29 mouse cellular contexts compared by ENCODE assay signal in the genomic region with DNA sequence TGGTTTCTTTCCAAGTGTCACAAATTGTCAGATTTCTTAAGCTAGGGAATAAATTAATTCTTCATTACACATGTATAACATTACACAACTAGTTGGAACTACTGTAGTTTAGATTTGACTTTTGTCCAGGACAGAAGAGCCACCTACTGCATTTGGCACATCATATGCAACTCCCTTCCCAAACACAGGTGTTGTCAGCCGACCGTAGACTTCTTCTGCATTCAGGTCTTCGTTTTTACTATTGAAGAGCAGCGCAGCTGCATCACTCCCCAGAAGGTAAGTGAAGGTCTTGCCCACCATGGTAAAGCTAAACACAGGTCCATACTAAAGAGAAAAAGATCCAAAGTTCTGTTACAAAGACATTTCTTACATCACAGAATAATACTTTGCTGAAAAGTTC.
"Had no signal": no experiment of that assay in that cellular context is flagged by ENCODE, and none has a peak within 500 bp of the region (broad histone marks: within the 10 kb centered on the region; RNA-seq: fewer than 3 reads in every experiment).

No protein-coding gene starts in this region.

- DNase-seq: left cerebral cortex, postnatal 4 days; liver; liver, embryonic 13.5 days; liver, postnatal 0 days; lung, adult 18-20 months; lung, adult 2 months; lung, embryonic 14.5 days; lung, postnatal 10 days; lung, postnatal 14 days; lung, postnatal 36 days; lung, postnatal 4 days had no signal

- H3K27me3 ChIP-seq: limb, embryonic 12.5 days; limb, embryonic 13.5 days; limb, embryonic 15.5 days; liver, embryonic 12.5 days; liver, embryonic 13.5 days; liver, embryonic 15.5 days; lung, embryonic 15.5 days; megakaryocyte, embryonic 14.5 days; midbrain, embryonic 12.5 days; midbrain, embryonic 13.5 days; midbrain, embryonic 15.5 days had no signal

- H3K4me3 ChIP-seq: left cerebral cortex, adult 2 months; limb, embryonic 10.5 days; limb, embryonic 12.5 days; limb, embryonic 13.5 days; limb, embryonic 15.5 days; liver, embryonic 12.5 days; liver, embryonic 13.5 days; liver, embryonic 15.5 days; lung, embryonic 15.5 days; megakaryocyte, embryonic 14.5 days; midbrain, embryonic 12.5 days; midbrain, embryonic 13.5 days; midbrain, embryonic 15.5 days had no signal

- ATAC-seq: liver, embryonic 12.5 days; liver, postnatal 0 days; lung, postnatal 0 days; midbrain, embryonic 13.5 days; midbrain, embryonic 15.5 days; midbrain, embryonic 16.5 days had no signal

- H3K9me3 ChIP-seq: limb, embryonic 10.5 days; limb, embryonic 13.5 days; limb, embryonic 15.5 days; liver, embryonic 12.5 days; liver, embryonic 13.5 days; liver, embryonic 15.5 days; lung, embryonic 15.5 days; megakaryocyte, embryonic 14.5 days; midbrain, embryonic 12.5 days; midbrain, embryonic 13.5 days; midbrain, embryonic 15.5 days had no signal

- H3K4me2 ChIP-seq: limb, embryonic 12.5 days; limb, embryonic 13.5 days; limb, embryonic 15.5 days; liver, embryonic 11.5 days; liver, embryonic 12.5 days; liver, embryonic 13.5 days; liver, embryonic 15.5 days; lung, embryonic 14.5 days; lung, embryonic 15.5 days; midbrain, embryonic 12.5 days; midbrain, embryonic 15.5 days had no signal

- H3K9ac ChIP-seq: limb, embryonic 12.5 days; limb, embryonic 13.5 days; limb, embryonic 15.5 days; liver, embryonic 12.5 days; liver, embryonic 13.5 days; liver, embryonic 14.5 days; liver, embryonic 15.5 days; liver, postnatal 0 days; lung, embryonic 14.5 days; lung, embryonic 15.5 days; midbrain, embryonic 12.5 days; midbrain, embryonic 13.5 days; midbrain, embryonic 15.5 days had no signal

- H3K27ac ChIP-seq: left cerebral cortex, adult 2 months; limb, embryonic 10.5 days; limb, embryonic 12.5 days; limb, embryonic 13.5 days; limb, embryonic 15.5 days; liver, embryonic 12.5 days; liver, embryonic 13.5 days; liver, embryonic 14.5 days; liver, embryonic 15.5 days; lung, embryonic 15.5 days; macrophage; midbrain, embryonic 10.5 days; midbrain, embryonic 12.5 days; midbrain, embryonic 13.5 days; midbrain, embryonic 15.5 days had no signal
